Mouse (Mus musculus): Measurements from ENCODE around the gene Bicc1. TPM values are rescaled to one million over a fixed set of nuclear protein-coding genes. Genes with fewer than 3 reads are reported as not detected.

Bicc1 gene
- polyA plus RNA-seq, 1 experiment from 2014 or later, result 44.8 TPM

DNA sequence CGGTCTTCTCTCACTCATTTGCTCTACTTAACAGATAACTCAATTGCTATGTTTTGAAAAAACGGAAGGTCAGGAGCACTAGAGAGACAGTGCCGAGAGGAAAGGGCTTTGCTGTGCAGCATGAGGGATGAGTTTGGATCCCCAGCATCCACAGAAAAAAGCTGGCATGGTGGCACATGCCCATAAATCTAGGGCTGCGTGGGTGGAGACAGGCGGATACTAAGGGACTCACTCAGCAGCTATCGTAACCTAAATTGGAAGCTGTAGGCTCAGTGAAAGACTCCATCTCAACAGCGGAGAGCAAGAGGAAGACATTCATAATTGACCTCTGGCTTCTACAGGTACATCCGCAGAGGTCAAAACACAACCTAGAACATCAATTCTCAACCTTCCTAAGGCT, 179.8 kb downstream of the Bicc1 start:
- ATAC-seq (ENCODE audit: low read depth), result no peak
- no peak overlapping the region for H3K27ac ChIP-seq (replicated peaks; ENCODE audit: low read depth, low read length)
- no peak overlapping the region for H3K9ac ChIP-seq (ENCODE audit: low read depth, low read length)
- no peak overlapping the region for H3K4me3 ChIP-seq (ENCODE audit: low read depth, low read length)
- DNase-seq (ENCODE audit: low spot score), result no peak
- no peaks in the 10 kb centered on the region for H3K9me3 ChIP-seq (ENCODE audit: control insufficient read depth, low read length)
- WGBS, result 94% methylated on average over 8 of the region's 8 CpGs
- H3K36me3 ChIP-seq (ENCODE audit: control insufficient read depth, insufficient read depth, low read length), result no peaks in the 10 kb centered on the region
- H3K4me1 ChIP-seq (ENCODE audit: control insufficient read depth, insufficient read depth, low read length), result peaks cover 19% of the 10 kb centered on the region
- H3K27me3 ChIP-seq (replicated peaks; ENCODE audit: control insufficient read depth, insufficient read depth, low read length), result no peaks in the 10 kb centered on the region
- no peak overlapping the region for H3K4me2 ChIP-seq (ENCODE audit: low read depth, low read length)

DNA sequence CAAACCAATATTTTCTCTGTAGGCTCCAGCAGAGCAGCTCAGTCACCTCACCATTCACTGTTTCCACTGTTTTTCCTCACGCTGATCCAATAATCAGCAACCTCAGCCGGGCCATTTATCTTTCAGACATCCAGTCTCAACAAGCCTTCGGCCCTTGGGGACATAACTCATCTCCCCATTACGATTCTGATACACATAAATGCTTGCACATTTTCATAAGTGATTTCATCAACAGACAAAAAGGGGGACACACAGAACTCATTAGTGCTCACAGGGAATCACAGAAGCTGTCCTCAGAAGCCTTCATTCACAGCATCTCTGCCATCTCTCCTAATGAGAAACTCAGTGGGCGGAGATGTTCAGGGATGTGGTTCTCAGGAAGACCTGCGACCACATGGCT, 182.4 kb downstream of the Bicc1 start:
- H3K4me2 ChIP-seq (ENCODE audit: low read depth, low read length), result no peak overlapping the region
- no peak overlapping the region for H3K4me3 ChIP-seq (ENCODE audit: low read depth, low read length)
- no peaks in the 10 kb centered on the region for H3K9me3 ChIP-seq (ENCODE audit: control insufficient read depth, low read length)
- ATAC-seq (ENCODE audit: low read depth) (no peak), DNase-seq (ENCODE audit: low spot score) (peak; percentile 30)
- no peaks in the 10 kb centered on the region for H3K36me3 ChIP-seq (ENCODE audit: control insufficient read depth, insufficient read depth, low read length)
- no peaks in the 10 kb centered on the region for H3K27me3 ChIP-seq (replicated peaks; ENCODE audit: control insufficient read depth, insufficient read depth, low read length)
- no peak overlapping the region for H3K27ac ChIP-seq (replicated peaks; ENCODE audit: low read depth, low read length)
- H3K4me1 ChIP-seq (ENCODE audit: control insufficient read depth, insufficient read depth, low read length), result no peaks in the 10 kb centered on the region; the same call in 1 of the 2 replicates
- 50% methylated on average over 6 of the region's 6 CpGs for WGBS
- H3K9ac ChIP-seq (ENCODE audit: low read depth, low read length), result no peak overlapping the region

DNA sequence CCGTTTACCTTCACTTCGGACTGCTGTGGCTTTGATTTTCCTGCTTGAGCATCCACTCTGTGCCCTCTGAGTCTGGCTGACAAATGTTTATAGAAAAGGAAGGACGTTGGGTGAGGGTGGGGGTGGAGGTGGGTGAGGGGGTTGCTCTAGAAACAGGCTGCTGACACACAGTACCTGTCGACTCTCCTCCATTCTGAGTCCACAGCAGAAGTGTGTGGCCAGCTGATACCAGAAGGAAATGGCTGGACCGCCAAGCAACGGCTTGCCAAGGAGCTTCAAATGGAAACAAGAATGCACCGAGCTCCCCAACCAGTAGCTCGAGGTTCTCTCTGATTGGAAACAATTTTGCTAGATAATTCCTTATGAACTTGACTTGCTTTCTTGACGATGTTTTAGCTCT, 182.9 kb downstream of the Bicc1 start:
- 52% methylated on average over 9 of the region's 9 CpGs for WGBS
- ATAC-seq (ENCODE audit: low read depth) (no peak), DNase-seq (ENCODE audit: low spot score) (no peak)

DNA sequence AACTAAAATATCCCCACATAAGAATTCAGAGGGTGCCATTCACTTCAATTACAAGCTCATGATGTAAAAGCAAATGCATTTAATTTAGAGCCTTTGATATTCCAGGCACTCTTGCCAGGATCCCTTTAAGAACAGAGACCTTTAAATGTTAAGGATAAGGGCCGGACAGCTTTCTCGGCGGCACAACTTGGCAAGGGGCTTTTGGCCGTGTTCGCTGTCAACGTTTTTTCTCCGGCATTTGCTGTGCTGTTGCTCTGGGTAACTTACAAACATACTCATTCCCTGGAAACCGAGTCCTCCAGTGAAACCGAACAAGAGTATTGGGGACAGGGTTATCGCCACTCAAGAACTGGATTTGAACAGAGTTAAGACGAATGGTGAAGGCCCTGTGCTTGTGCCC, 188.3 kb downstream of the Bicc1 start:
- Histone ChIP-seq H3K4me1 (ENCODE audit: control insufficient read depth, insufficient read depth, low read length) (peaks cover 23% of the 10 kb centered on the region), H3K9ac (ENCODE audit: low read depth, low read length) (no peak overlapping the region), H3K4me3 (ENCODE audit: low read depth, low read length) (no peak overlapping the region), H3K4me2 (ENCODE audit: low read depth, low read length) (no peak overlapping the region), H3K27ac (replicated peaks; ENCODE audit: low read depth, low read length) (no peak overlapping the region), H3K36me3 (ENCODE audit: control insufficient read depth, insufficient read depth, low read length) (no peaks in the 10 kb centered on the region), H3K27me3 (replicated peaks; ENCODE audit: control insufficient read depth, insufficient read depth, low read length) (no peaks in the 10 kb centered on the region), H3K9me3 (ENCODE audit: control insufficient read depth, low read length) (no peaks in the 10 kb centered on the region)
- WGBS, result 84% methylated on average over 11 of the region's 11 CpGs
- ATAC-seq (ENCODE audit: low read depth) (no peak), DNase-seq (ENCODE audit: low spot score) (no peak)

More for the DNA sequence above, 182.9 kb downstream of the Bicc1 start:
- H3K4me3 ChIP-seq (ENCODE audit: low read depth, low read length), result no peak overlapping the region
- H3K4me2 ChIP-seq (ENCODE audit: low read depth, low read length), result no peak overlapping the region
- no peak overlapping the region for H3K27ac ChIP-seq (replicated peaks; ENCODE audit: low read depth, low read length)
- no peaks in the 10 kb centered on the region for H3K27me3 ChIP-seq (replicated peaks; ENCODE audit: control insufficient read depth, insufficient read depth, low read length)
- H3K9me3 ChIP-seq (ENCODE audit: control insufficient read depth, low read length), result no peaks in the 10 kb centered on the region
- no peak overlapping the region for H3K9ac ChIP-seq (ENCODE audit: low read depth, low read length)
- H3K4me1 ChIP-seq (ENCODE audit: control insufficient read depth, insufficient read depth, low read length), result no peaks in the 10 kb centered on the region; the same call in 1 of the 2 replicates
- no peaks in the 10 kb centered on the region for H3K36me3 ChIP-seq (ENCODE audit: control insufficient read depth, insufficient read depth, low read length)

DNA sequence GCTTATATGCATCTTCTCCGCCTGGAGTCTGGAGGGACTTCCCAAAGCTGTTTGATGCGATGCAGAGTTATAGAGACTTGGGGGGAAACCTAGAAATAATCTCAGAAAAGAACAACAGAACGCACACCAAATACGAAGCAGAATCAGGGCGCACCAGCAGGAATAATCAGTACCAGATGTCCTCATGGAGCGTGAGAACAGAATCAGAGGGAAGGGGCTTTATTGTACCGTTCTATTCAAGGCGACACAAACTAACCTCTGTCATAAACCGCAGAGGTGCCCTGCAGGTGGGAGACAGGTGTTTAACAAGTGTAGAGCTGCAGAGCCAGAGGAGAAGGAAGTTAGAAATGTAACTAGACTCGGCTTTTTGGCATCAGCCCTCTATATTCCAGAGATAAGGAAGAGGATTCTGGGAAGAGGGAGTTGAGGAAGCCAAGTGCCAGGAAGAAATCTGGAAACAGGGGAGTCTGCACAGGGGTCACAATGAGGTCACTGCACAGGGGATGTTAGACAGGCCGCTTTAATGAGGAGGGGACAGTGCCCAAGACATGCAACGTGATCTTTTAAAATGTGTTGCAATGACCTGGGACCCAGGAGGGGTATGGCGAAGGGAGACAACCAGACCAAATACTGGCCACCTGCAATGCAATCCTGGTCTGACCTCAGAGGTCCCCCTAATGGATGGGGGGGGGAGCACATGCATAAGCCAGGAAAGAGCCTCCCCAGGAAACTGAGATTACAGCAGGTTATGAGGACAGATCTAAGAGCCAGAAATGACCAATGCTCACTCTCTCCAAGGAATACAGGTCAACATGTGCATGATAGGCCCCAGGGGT, 190.4 kb downstream of the Bicc1 start:
- H3K9ac ChIP-seq (ENCODE audit: low read depth, low read length), result no peak overlapping the region
- H3K27me3 ChIP-seq (replicated peaks; ENCODE audit: control insufficient read depth, insufficient read depth, low read length), result no peaks in the 10 kb centered on the region
- H3K27ac ChIP-seq (replicated peaks; ENCODE audit: low read depth, low read length), result no peak overlapping the region; the same call in 1 of the 2 replicates
- ATAC-seq (ENCODE audit: low read depth) (no peak), DNase-seq (ENCODE audit: low spot score) (peak; percentile 41)
- WGBS, result 34% methylated on average over 13 of the region's 13 CpGs
- H3K4me1 ChIP-seq (ENCODE audit: control insufficient read depth, insufficient read depth, low read length), result peaks cover 23% of the 10 kb centered on the region
- no peaks in the 10 kb centered on the region for H3K36me3 ChIP-seq (ENCODE audit: control insufficient read depth, insufficient read depth, low read length)
- H3K4me3 ChIP-seq (ENCODE audit: low read depth, low read length), result no peak overlapping the region
- H3K4me2 ChIP-seq (ENCODE audit: low read depth, low read length), result no peak overlapping the region
- no peaks in the 10 kb centered on the region for H3K9me3 ChIP-seq (ENCODE audit: control insufficient read depth, low read length)

DNA sequence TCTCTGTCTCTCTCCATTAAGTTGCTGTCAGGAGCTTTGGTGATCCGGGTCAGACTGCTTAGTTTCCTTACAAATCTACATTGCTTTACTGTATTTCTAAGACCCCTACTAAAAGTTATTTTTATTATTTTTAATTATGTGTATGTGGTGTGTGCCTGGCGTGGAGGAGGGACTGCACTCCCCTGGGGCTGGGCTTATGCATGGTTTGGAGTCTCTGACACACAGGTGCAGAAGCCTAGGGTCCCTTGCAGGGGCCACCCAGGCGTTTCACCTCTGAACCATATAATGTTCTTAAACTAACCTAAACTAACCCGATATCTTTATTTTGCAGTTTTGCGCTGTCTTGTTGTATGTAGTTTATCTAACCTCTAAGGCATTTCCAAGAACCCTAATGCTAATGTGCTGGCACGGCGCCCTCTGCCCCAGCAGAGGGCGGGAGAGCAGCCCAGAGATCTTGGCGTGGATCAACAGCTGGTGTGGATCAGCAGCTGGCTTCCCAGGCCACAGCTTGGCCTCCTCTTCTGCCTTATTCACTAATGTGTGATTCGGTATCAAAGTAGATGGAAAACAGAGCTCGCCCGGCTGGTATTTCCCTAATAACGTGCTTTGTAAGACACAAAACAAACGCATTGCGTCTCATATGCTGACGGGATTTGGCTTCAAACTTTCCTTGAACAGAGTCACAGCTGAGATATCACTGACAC, 192.7 kb downstream of the Bicc1 start:
- no peaks in the 10 kb centered on the region for H3K36me3 ChIP-seq (ENCODE audit: control insufficient read depth, insufficient read depth, low read length)
- H3K4me1 ChIP-seq (ENCODE audit: control insufficient read depth, insufficient read depth, low read length), result peaks cover 23% of the 10 kb centered on the region
- 33% methylated on average over 16 of the region's 16 CpGs for WGBS
- no peak overlapping the region for H3K4me2 ChIP-seq (ENCODE audit: low read depth, low read length)
- peak; percentile 88 for DNase-seq (ENCODE audit: low spot score)
- no peak overlapping the region for H3K9ac ChIP-seq (ENCODE audit: low read depth, low read length)
- H3K9me3 ChIP-seq (ENCODE audit: control insufficient read depth, low read length), result no peaks in the 10 kb centered on the region
- no peaks in the 10 kb centered on the region for H3K27me3 ChIP-seq (replicated peaks; ENCODE audit: control insufficient read depth, insufficient read depth, low read length)
- no peak overlapping the region for H3K4me3 ChIP-seq (ENCODE audit: low read depth, low read length)
- 0 out of 2 replicates have a peak overlapping the region, but pooled peaks have one; percentile 44 for H3K27ac ChIP-seq (replicated peaks; ENCODE audit: low read depth, low read length)
- ATAC-seq (ENCODE audit: low read depth), result peak; percentile 48; the same call in 1 of the 2 replicates

DNA sequence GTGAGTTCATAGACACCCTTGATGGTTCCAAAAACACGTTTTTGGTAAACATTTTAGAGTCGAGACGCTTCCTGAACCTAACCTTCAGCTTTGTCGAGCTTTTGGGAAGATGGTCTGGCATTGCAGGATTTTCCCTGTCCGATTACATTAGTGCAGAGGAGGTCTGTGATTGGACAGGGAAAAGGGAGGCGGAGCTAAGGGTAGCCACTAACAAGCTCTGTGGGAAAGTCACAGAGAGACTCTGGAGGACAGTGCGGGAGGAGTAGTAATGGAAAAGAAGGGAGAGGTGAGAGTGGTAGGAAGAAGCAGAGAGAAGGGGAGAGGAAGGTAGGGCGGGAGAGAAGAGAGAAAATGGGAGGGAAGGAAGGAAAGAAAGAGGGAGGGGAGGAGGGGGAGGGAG, 194.8 kb downstream of the Bicc1 start:
- Histone ChIP-seq H3K4me2 (ENCODE audit: low read depth, low read length) (no peak overlapping the region), H3K9ac (ENCODE audit: low read depth, low read length) (no peak overlapping the region), H3K27ac (replicated peaks; ENCODE audit: low read depth, low read length) (no peak overlapping the region), H3K9me3 (ENCODE audit: control insufficient read depth, low read length) (no peaks in the 10 kb centered on the region), H3K4me1 (ENCODE audit: control insufficient read depth, insufficient read depth, low read length) (peaks cover 20% of the 10 kb centered on the region), H3K4me3 (ENCODE audit: low read depth, low read length) (no peak overlapping the region), H3K36me3 (ENCODE audit: control insufficient read depth, insufficient read depth, low read length) (no peaks in the 10 kb centered on the region), H3K27me3 (replicated peaks; ENCODE audit: control insufficient read depth, insufficient read depth, low read length) (no peaks in the 10 kb centered on the region)
- ATAC-seq (ENCODE audit: low read depth), result no peak
- 38% methylated on average over 8 of the region's 8 CpGs for WGBS
- DNase-seq (ENCODE audit: low spot score), result no peak

DNA sequence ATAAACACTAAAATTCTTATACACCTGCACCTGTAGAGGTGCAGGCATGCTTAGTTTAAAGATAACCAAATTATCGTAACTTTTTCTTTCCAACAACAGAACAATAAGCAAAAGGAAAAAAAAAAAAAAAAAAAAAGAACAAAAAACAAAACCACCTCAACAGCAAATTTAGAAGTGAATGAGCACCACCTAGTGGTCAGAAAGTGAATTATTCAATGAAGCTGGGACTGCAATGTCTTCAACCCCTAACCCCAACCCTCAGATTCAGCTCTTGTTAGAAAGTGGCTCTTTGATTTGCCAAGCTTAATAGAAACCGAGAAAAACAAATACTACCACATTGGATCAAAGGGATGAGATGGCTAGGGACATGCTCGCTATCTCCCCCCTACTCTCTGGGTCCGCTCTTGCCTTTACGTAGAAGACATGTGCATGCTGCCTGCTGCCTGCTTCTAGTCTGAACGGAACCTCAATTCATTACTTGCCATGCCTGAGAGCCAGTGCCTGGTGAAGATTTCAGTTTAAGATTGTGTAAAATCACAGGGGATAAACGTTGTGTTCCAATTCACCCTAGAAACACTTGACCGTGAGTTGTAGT, 195.8 kb downstream of the Bicc1 start:
- Histone ChIP-seq H3K4me1 (ENCODE audit: control insufficient read depth, insufficient read depth, low read length) (peaks cover 12% of the 10 kb centered on the region; the same call in 1 of the 2 replicates), H3K9ac (ENCODE audit: low read depth, low read length) (no peak overlapping the region), H3K4me3 (ENCODE audit: low read depth, low read length) (no peak overlapping the region), H3K27me3 (replicated peaks; ENCODE audit: control insufficient read depth, insufficient read depth, low read length) (no peaks in the 10 kb centered on the region), H3K27ac (replicated peaks; ENCODE audit: low read depth, low read length) (no peak overlapping the region), H3K9me3 (ENCODE audit: control insufficient read depth, low read length) (no peaks in the 10 kb centered on the region), H3K4me2 (ENCODE audit: low read depth, low read length) (no peak overlapping the region), H3K36me3 (ENCODE audit: control insufficient read depth, insufficient read depth, low read length) (peaks cover 3% of the 10 kb centered on the region; the same call in 1 of the 2 replicates)
- ATAC-seq (ENCODE audit: low read depth), result no peak
- peak; percentile 71 for DNase-seq (ENCODE audit: low spot score)
- 51% methylated on average over 8 of the region's 8 CpGs for WGBS
